Mouse (Mus musculus): ENCODE measurements around the gene Pih1d1.
"Not testable (repeated sequence)": the region's sequence is repeated elsewhere in the genome, so short reads cannot be mapped to it uniquely, and the experiment has no call there.

Pih1d1 gene

DNA sequence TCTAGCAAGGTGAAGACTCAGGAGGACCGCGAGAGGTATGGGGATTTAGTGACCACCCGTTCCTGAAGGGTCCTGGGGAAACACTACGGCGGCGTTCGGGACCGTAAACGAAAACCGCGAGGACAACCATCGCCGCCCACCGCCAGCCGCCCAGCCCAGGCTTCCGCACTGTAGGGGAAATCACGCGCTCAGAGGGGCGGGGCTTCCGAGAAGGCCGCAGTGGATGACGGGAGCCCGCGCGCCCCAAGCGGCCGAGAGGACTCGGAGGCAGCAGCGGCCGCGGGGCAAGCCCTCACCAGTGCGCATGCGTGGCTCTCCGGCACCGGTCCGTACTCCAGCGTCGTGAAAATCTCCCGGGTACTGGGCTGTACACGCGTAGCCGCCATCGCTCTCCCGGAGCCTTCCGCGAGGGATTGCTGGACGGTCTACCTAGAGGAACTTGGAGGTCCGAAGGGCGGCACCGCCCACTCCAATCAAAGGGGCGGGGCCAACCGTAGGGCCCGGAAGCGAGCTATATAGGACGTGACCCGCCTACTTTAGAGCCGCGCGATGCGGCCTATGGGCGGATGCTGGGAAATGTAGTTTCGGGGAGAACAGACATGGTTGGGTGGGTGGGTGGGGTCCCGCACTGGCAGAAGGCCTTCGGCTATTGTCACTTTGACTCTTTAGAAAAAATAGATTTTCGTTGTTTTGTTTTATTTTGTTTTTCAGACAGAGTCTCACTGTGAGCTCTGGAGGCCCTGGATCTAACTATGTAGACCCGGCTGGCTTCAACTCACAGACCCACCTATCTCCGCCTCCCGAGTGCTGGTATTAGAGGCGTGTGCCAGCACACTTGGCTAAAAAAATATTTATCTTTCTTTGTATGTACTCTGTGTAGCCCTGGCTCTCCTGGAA, at the start of gene Pih1d1, which contains the start of gene Aldh16a1:
Pih1d1 (plus strand) TSS at position 208 of the 897 bp plus-strand sequence.
Aldh16a1 (minus strand) TSS at position 489 of the 897 bp plus-strand sequence.
- DNase-seq = peak; percentile 97 to 99

- no peak for DNase-seq
Measured at GRCm38 (mm10) chr7:45104941-45105340, 49.2 kb upstream of the Pih1d1 start.

GRCm38 (mm10) chr7:45105491-45105890, 48.6 kb upstream of the Pih1d1 start:
- DNase-seq = no peak

DNA sequence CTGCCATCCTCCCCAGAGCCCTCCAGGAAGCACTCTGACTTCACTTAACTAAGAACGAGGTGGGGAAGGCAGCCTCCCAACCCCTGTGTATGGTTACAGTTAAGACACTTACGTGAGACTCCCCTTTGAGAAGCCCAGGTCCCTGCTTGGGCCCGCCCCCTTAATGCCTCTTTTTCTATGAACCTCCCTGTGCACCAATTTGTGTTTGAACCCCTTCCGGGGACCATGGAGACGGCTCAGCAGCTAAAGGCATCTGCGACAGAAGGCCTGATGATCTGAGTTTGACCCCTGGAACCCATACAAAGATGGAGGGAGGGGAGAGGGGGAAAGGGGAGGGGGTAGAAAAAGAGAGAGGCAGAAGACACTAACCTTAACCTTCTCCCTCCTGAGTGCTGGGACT, 47.7 kb upstream of the Pih1d1 start:
- DNase-seq = no peak

DNA sequence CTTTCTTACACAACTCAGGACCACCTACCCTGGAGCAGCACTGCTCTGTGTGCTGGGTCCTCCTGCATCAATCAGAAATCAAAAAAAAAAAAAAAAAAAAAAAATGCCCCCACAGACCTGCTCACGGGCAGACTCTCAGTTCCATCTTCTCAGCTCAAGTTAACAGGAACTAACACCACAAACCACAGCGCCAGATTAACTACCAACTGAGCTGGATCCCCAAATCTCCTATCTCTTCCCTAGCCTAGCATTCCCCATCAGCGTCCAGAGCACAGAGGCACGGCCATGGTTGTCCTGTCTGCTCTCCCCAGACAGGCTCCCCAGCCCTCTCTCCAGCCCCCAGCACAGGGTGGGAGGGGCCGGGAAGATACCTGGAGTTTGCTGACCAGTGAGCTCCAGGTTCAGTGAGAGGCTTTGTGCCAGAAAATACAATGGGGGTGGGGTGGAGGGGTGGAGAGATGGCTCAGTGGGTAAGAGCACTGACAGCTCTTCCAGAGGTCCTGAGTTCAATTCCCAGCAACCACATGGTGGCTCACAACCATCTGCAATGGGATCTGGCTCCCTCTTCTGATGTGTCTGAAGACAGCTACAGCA, 47.0 kb upstream of the Pih1d1 start:
- DNase-seq = no peak

- DNase-seq = not testable (repeated sequence)
Measured at GRCm38 (mm10) chr7:45110089-45110488, 44.0 kb upstream of the Pih1d1 start.

DNA sequence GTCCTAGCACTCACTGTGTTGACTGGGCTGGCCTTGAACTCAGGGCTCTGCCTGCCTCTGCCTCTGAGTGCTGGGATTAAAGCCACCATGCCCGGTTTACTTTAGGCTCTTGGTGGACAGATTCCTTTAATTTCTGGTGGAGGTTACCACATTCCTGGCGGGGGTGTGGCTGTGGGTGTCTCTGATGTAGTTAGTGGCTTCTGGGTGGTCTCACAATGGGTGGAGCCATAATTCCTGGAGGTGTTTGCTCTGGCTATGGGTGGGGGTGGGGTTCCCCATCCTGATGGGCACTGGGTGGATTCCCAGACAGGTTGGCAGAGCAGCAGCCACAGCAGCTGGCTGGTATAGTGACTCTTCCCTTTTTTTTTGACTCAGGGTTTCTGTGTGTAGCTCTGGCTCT, 42.2 kb upstream of the Pih1d1 start:
- no peak for DNase-seq

DNA sequence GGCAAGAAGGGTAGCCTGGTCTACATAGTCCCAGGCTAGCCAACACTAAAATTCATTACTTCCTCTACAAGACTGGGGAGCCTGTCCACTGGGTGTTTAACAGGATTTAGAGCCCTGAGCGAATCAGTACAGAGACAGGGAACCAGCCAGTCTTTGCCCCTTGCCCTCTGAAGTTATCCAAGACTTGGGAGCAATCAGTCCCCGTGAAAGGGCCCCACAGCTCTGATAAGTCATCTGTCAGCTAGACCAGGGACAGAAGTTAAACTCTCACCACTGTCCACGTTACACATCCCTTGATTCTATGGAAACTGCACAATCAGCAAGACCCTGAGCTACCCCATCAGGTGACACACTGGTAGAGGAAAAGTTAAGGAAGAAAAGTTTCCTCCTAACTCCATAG, 41.6 kb upstream of the Pih1d1 start:
- DNase-seq = no peak

GRCm38 (mm10) chr7:45113476-45113875, 40.6 kb upstream of the Pih1d1 start:
- DNase-seq = no peak

DNA sequence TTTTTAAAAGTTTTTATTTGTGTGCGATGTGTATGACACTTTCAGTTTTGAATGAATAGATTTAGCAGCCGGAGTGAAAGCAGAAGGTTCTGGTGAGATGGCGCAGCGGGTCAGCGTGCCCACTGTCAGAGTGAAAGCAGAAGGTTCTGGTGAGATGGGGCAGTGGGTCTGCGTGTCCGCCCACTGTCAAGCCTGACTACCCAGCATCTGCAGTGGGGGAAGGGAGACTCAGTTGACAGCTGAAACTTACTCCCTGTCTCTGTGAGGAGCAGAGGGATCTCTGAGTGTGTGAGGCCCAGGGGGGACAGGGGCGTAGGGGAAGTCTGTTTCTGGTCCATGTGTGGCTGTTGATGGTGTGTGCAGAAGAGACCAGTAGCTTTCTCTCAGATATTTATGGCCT, 36.5 kb upstream of the Pih1d1 start:
- DNase-seq = no peak

- no peak for DNase-seq
Measured at GRCm38 (mm10) chr7:45118336-45118735, 35.8 kb upstream of the Pih1d1 start.

DNA sequence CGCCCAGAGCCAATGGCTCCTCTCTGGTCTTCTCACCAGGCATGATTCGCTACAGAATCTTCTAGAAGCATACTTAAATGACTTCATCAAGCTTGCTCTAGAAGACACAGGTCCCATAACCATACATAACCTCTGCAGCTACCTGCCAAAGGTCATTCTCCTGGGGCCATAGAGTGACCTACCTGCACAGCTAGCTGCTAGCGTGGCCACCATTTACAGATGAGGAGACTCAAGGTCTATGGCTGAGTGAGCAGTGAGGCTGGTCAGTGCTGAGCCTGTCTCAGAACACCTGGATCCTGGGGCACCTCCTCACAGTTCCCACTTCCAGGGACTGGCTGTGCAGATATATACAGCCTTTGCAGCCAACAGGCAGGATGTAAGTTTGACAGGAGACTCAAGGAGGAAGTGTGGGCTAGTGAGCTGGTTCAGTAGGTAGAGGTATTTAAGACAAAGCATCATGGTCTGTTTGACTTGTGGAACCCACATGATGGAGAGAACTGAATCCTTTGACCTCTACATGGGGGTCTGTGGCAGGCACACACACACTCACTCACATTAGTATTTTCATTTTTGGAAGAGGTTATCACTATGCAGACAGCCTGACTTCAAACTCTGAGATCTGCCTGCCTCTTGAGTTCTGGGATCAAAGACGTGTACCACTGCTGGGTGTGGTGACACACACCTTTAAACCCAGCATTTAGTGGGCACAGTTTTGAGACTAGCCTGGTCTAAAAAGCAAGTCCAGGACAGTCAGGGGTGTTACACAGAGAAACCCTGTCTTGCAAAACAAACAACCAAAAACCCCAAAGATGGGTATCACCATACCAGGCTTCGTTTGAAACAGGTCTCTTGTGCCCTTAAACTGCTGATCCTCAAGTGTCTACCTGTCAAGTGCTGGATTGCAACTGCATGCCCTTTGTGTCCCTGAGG, 34.1 kb upstream of the Pih1d1 start:
- no peak for DNase-seq

GRCm38 (mm10) chr7:45121404-45121803, 32.7 kb upstream of the Pih1d1 start:
- DNase-seq = no peak

GRCm38 (mm10) chr7:45121966-45122365, 32.1 kb upstream of the Pih1d1 start:
- no peak for DNase-seq

- no peak for DNase-seq
Measured at GRCm38 (mm10) chr7:45122561-45123185, 31.4 kb upstream of the Pih1d1 start.

GRCm38 (mm10) chr7:45123186-45123570, 30.9 kb upstream of the Pih1d1 start:
- DNase-seq = no peak

DNA sequence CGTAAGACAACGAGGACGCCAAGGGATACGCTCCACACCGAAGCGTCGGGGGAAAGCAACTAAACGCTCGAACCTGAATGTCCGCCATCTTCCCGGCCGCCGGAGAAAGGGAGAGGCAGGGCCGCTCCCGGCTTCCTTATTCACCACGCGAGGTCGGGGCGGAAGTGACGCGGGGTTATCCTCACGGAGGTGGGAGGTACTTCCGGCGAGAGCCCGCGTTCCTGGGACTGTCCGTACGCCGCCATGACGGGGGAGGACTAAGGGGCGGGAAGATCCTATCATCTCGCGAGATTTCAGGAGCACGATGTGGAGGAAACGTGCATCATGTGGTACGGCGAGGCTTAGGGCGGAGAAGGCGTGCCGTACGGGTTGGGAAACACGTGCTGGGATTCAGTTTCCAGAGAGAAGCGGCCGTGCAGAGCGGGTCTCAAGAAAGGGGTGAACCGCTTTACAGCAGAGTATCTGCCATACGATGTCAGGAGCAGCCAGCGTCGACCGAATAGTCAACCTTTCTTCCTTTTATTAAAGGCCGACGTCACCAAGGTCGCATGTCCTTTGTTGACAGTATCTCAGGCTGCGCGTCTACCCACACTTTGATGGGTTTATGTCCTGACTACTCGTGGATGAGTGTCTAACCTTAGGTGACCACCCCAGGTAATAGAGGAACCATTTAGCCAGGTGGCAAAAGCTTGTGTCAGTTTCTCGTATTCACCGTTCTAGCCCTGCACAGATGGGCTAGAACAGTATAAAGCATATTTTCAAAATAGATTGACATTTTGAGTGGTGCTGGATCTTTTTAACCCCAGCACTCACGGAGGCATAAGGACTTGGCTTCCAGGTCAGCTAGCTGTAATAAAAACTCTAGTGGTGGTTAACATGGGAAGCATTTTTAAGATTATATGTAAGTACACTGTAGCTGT, 29.6 kb upstream of the Pih1d1 start, which contains the start of gene Rps11:
Rps11 (minus strand) TSS at position 216 of the 920 bp plus-strand sequence.
- DNase-seq = peak; percentile 98 to 99

DNA sequence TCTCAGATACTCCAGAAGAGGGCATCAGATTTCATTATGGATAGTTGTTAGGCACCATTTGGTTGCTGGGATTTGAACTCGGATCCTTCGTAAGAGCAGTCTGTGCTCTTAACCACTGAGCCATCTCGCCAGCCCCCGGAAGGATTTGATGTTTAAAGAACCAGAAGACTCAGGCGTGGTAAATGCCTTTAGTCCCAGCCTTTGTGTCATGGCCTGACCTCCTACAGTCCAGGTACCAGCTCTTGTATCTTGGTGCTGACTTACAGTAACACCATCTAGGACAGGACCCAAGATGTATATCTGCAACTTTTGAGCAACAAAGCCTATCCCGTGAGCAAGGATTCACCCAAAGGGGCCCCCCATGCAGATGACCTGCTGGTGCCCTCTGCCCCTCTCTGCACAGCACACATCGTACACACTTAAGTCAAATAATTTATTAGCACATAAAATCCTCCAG, 28.9 kb upstream of the Pih1d1 start:
- DNase-seq = no peak

GRCm38 (mm10) chr7:45125649-45126048, 28.5 kb upstream of the Pih1d1 start:
- not testable (repeated sequence) for DNase-seq

- no peak for DNase-seq
Measured at GRCm38 (mm10) chr7:45126147-45126843, 27.8 kb upstream of the Pih1d1 start.

All from cerebellum, adult 18-20 months (tissue).